Mouse (Mus musculus) c-Kit-positive CD71-positive TER-119-positive erythroid progenitor cells, embryonic 14.5 days (primary cell): ENCODE measurements around the gene Ryr2.

Source experiments
- DNase-seq: peaks from one replicate; pipeline ENCODE4 v3.0.0-alpha.2; 2013; ENCODE audit warnings: low spot score

Ryr2 gene

DNA sequence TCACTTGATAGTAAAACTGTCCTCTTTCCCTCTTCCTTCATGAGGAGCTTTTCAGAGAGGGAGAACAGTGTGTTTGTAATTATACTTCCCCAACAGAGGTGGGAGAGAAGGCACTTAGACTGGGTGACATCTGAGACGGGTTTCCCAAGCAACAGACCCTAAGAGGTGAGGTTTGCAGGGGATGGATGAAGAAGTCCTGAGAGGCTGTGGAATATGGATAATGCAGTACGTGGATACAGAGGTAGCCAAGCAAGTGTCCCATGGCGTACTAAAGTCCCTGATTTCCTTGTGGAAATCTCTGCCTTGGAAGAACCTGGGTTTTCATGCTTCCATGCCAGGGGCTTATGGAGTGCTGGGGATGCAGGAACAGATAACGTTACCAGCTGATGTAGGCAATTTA, 69.5 kb downstream of the Ryr2 start:
- no peak for DNase-seq

DNA sequence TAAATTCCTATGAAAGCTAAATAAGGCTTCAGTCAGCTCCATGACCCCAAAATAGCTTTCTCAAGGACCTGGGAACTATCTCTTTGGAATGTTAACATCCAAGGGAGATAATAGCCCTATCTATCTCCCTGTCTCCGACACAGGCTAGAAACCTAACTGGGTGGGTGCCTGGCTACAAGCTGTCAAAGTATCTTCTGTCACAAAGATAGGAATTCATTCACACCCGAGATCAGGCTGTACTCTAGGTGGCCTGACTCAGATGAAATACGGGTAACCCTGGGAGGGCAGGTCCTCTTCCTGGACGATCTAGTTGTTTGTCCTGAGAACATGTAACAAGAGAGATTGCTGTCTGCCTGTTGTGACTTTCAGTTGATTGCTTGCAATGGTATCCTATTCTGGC, 69.9 kb downstream of the Ryr2 start:
- DNase-seq: no peak

- DNase-seq: no peak
These were observed 72.8 kb downstream of the Ryr2 start for GRCm38 (mm10) chr13:12033914-12034313.

DNA sequence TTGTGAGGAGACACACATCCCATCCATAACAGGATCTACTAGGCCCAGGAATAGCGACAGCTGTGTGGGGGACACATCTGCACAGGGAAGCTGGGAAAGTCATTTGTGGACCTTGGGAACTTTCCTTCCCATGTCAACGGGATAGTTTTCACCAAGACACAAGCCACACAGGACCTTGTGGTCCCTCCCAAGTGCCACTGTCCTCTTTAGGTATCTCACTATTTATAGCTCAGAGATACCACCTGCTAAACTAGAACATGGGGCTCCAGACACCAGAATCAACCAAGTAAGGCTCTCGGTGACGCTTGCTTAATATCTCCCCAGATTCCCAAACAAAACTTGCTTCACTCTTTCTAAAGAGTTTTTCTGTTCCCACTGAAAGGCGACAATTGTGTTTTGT, 73.5 kb downstream of the Ryr2 start:
- DNase-seq: no peak

DNA sequence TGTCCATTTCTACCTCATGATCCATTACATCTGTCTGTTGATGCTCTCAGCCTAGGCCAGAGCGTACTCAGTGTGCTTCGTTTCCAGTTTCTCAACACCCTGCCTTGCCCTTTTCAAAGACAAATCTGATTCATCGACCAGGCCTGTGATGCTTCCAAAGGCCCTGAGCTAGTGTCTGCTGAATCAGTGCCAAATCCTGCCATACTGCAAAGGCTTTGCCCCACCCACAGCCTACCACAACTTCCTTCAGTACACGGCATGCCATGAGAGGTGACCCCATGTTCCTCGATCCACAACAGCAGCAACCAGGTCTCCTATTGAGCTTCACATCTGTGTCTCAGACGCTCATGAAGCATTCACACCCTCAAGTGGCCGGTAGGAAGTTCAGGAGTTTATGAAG, 76.9 kb downstream of the Ryr2 start:
- DNase-seq: no peak

GRCm38 (mm10) chr13:12029326-12029725, 77.4 kb downstream of the Ryr2 start:
- no peak for DNase-seq

- no peak for DNase-seq
These were observed 88.7 kb downstream of the Ryr2 start for GRCm38 (mm10) chr13:12018046-12018445.

DNA sequence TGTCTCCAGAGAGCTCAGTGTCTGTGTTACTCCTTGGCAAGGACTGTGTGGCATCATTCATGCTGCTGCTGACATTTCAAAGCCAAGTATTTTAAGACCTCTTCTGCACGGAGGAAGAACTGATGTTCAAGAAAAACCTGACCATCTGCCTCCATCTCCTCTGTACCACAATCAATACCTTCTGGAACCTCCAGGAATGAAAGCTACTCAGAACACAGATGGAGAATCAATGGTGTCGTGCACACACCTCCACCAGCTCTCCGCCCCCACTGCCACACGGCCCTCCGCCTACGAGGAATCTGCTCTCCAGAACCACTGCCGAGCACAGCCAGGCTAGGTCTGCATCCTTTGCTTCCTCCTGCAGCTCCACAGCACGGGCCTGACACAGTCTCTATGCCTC, 92.8 kb downstream of the Ryr2 start:
- DNase-seq: no peak

- no peak for DNase-seq
These were observed 97.6 kb downstream of the Ryr2 start for GRCm38 (mm10) chr13:12008995-12009689.

GRCm38 (mm10) chr13:12007579-12007978, 99.2 kb downstream of the Ryr2 start:
- no peak for DNase-seq

DNA sequence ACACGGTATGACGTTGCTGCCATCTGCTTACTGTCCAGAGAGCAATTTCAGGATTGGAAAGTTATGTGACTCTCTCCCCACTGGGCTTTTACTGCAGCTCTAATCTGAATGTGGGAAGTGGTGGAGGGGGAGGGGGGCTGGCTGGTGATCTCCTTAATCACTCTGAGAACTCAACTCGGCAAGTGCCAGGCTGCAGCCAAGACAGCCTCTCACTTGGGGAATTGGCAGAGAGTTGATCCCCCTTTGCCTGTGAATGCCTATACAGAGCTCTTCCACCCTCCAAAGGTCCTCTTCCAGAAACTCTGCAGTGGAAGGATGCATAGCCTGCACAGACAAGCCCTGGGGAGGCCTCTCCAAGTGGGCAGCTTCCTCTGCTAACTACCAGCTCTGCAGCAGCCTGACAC, 104.9 kb downstream of the Ryr2 start:
- no peak for DNase-seq

- DNase-seq: no peak
These were observed 106.9 kb downstream of the Ryr2 start for GRCm38 (mm10) chr13:11999851-12000250.

DNA sequence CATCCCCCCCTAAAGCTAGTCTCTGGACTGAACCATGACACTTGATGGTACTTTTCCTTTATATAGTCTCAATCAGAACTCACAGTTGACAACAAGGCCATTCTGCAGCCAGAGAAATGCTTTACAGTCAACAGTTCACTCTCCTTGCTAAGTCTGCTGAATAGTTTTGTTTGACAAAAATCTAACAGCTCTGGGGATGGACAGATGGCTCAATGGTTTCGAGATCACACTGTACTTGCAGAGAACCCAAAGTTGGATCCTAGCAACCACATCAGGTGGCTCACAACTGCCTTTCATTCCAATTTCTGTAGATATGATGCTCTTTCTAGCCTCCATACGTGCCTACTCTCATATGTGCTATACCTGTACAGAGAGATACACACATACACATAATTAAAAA, 109.4 kb downstream of the Ryr2 start:
- DNase-seq: no peak

DNA sequence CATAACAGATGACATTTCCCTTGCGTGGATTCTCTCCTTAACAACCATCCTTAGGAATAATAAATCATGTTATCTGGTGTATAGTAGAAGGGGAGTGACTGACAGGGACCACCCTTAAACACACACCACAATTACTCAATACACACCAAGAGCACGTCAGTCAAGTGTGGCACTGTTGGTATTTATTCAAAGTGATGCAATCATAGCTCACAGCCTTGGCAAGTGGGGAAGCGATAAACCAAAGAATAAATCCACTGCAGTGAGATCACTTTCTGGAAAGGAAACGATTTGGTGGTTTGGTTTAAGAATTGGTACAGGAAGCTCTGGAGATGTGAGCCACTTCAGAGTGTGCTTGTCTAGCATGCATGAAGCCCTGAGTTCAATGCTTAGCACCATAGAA, 119.2 kb downstream of the Ryr2 start:
- no peak for DNase-seq

DNA sequence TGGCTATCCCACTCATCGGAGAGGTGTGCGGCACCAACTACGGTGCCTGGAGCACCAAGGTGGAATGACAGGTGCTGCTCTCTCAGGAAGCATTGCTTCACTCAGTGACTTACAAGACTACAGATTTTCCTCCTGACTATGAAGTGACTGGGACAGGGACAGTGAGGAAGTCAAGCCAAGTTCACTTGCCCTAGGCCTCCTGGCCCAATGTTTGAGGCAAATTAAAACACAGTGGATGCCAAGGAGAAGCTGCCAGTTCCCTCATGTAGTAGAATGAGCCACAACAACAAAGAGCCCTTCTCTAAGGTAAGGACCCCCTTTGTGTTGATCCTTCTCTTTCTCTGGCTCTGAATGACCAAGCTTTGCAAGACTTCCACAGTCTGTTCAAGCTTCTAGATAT, 121.7 kb downstream of the Ryr2 start:
- DNase-seq: no peak

DNA sequence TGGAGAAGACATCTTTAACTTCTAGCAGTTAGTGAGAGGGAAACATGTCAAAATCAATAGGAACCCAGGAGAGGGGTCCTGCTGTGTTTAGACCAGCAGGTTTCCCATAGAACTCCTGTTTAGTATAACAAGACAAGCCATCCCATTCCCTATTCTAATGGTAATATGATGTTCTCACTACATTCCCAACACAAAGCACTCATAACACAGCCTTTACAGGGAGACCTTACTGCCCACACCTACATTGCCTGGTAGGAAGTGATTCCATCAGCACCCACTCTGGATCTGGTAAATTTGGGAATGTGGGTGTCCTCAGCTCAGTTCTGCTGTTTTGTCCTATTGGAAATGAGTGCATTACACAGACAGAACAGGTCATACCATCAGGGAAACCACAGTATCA, 127.7 kb downstream of the Ryr2 start:
- DNase-seq: no peak

GRCm38 (mm10) chr13:11978359-11978758, 128.4 kb downstream of the Ryr2 start:
- DNase-seq: no peak

DNA sequence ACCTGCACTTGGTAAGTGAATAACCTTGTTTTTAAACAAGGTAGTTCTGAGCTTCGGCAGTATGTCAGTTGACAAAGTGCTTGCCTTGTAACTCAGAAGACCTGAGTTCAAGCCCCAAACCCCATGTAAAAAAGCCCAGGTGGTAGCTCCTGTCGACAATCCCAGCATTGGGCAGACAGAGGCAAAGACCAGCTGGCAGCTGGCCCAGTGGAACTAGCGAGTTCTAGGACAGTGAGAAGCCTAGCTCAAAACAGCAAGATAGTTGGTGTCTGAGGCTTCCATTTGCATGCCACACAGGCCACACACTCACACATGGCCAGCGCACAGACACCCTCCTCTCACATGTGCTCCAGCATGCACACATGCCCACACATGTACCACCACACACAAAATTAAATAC, 129.1 kb downstream of the Ryr2 start:
- no peak for DNase-seq

DNA sequence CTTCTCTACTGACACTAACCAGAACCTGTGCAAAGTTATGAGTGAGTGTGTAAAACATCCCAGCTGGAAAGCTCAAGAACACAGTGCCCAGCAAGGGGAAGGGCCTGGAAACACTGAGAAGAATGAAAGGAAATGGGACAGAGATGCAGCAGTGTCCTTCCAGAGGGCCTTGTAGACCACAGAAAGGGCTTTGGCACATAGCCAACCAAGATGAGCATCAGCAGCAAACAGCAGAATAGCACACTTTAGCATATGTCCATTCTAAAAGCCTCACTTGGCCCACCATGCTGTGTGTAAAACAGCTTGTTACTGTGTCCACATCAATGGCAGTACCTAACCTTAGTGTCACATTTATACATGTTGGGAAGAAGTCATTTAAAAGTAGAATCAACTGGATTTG, 142.4 kb downstream of the Ryr2 start:
- DNase-seq: no peak

DNA sequence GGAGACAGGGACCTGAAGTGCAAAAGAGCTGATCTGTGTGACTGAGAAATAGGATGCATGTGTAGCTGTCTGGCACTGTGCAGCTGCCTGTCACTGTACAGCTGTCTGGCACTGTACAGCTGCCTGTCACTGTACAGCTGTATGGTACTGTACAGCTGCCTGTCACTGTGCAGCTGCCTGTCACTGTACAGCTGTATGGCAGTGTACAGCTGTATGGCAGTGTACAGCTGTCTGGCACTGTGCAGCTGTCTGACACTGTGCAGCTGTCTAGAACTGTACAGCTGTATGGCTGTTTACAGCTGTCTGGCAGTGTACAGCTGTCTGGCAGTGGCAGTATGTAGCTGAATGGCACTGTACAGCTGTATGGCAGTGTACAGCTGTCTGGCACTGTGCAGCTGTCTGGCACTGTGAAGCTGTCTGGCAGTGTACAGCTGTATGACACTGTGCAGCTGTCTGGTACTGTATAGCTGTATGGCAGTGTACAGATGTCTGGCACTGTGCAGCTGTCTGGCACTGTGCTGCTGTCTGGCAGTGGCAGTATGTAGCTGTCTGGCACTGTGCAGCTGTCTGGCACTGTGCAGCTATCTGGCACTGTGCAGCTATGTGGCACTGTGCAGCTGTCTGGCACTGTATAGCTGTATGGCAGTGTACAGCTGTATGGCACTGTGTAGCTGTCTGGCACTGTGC, 147.1 kb downstream of the Ryr2 start:
- DNase-seq: no peak

GRCm38 (mm10) chr13:11958854-11959253, 147.9 kb downstream of the Ryr2 start:
- DNase-seq: no peak

GRCm38 (mm10) chr13:11958271-11958670, 148.5 kb downstream of the Ryr2 start:
- no peak for DNase-seq

DNA sequence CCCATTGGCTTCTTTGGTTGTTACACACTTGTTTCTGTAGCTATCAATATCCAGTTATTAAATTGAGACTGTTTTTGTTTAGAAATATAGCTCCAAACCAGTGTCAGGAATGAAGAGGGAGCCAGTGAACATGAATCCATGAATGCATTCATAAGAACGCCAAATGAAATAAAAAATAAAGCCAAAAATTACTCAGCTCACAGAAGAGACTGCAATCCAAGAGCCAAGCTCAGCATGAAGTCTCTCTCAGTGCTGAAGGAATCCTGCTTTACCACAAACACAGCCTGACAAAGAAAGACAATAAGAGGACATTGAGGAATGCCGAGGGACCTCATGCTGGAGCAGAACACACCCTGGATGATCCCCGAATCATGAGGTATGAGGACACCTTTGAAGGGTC, 154.8 kb downstream of the Ryr2 start:
- DNase-seq: no peak

DNA sequence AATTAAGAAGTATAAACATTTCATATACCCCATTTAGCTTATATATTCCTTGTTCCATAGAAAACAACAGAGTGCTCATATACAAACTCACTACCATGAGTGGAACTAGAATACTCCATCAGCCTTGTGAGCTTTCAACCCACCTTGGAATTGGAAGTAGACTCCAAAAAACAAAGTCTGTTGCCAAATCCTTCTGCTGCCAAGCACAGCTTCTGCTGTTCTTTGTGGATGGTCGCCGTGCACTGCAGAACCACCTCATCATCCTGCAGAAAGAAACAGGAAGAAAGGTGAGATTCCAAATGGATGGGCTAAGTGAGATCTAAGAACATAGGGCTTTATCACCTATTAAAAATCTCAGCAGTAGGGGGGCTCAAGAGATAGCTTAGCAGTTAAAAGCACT, 161.0 kb downstream of the Ryr2 start:
- DNase-seq: no peak
